Mouse (Mus musculus) forebrain, embryonic 15.5 days (tissue): ENCODE data around the gene Sh3kbp1. TPM values are rescaled to one million over a fixed set of nuclear protein-coding genes. Genes with fewer than 3 reads are reported as not detected.

Source experiments
- polyA plus RNA-seq: library from polyadenylated mRNA; unstranded; fragments of >200 nt; fragmentation: Nextera tagmentation; extraction: Ambion mirVana; gene quantifications from 2 replicates; pipeline ENCODE4 v1.2.1, GENCODE M21; 2015

Gene Sh3kbp1
- polyA plus RNA-seq, 1 experiment from 2014 or later, result 53.7 TPM

Other genes starting within 250 kb of the Sh3kbp1 start
- 17.4 and 17.9 TPM in 2 replicates for gene Map7d2, start 212.7 kb upstream of the Sh3kbp1 start, polyA plus RNA-seq
- gene Bclaf3, start 100.6 kb upstream of the Sh3kbp1 start, polyA plus RNA-seq, result 30.7 and 33.1 TPM in 2 replicates